Mouse (Mus musculus) ES-Bruce4 (cell line): ENCODE results near the gene Ipo9. TPM values are rescaled to one million over a fixed set of nuclear protein-coding genes. Genes with fewer than 3 reads are reported as not detected.

Source experiments
- H3K27ac ChIP-seq: 2 replicates; pipeline ENCODE4 v1.5.1; 2012; ENCODE audit warnings: low read length, inconsistent platforms; ENCODE audit not compliant: insufficient read depth
- H3K27me3 ChIP-seq: 2 replicates; pipeline ENCODE4 v1.6.1; 2012; ENCODE audit warnings: mild to moderate bottlenecking, low read length, inconsistent platforms; ENCODE audit not compliant: control insufficient read depth, poor library complexity, insufficient read depth, severe bottlenecking
- H3K36me3 ChIP-seq: 2 replicates; pipeline ENCODE4 v1.6.1; 2012; ENCODE audit warnings: inconsistent platforms, mild to moderate bottlenecking, low read length, moderate library complexity; ENCODE audit not compliant: control insufficient read depth, poor library complexity, insufficient read depth, severe bottlenecking
- H3K4me1 ChIP-seq: one replicate; pipeline ENCODE4 v1.8.1; 2011; ENCODE audit warnings: low read length; ENCODE audit not compliant: control insufficient read depth, insufficient read depth
- H3K4me3 ChIP-seq: 2 replicates; pipeline ENCODE4 v1.5.1; 2011; ENCODE audit warnings: low read depth, mild to moderate bottlenecking, low read length
- H3K9ac ChIP-seq: 2 replicates; pipeline ENCODE4 v1.6.1; 2012; ENCODE audit warnings: low read depth, mild to moderate bottlenecking, inconsistent platforms; ENCODE audit not compliant: poor library complexity, severe bottlenecking
- H3K9me3 ChIP-seq: replicated peaks from 2 replicates; pipeline ENCODE4 v1.6.1; 2012; ENCODE audit warnings: mild to moderate bottlenecking, low read length, inconsistent platforms; ENCODE audit not compliant: control insufficient read depth, poor library complexity, insufficient read depth, severe bottlenecking
- CTCF ChIP-seq: IDR thresholded peaks from one replicate; pipeline ENCODE4 v1.8.1; 2011; ENCODE audit warnings: low read depth, low read length
- EP300 ChIP-seq: IDR thresholded peaks from 2 replicates; pipeline ENCODE4 v1.6.1; 2011; ENCODE audit warnings: low read depth, low read length; ENCODE audit not compliant: insufficient read depth
- POLR2A ChIP-seq: IDR thresholded peaks from one replicate; pipeline ENCODE4 v1.8.1; 2011; ENCODE audit warnings: low read length; ENCODE audit not compliant: insufficient read depth
- polyA plus RNA-seq: library from polyadenylated mRNA; stranded (reverse); fragments of >200 nt; gene quantifications from 2 replicates; pipeline ENCODE4 v1.2.4, GENCODE M21; 2011; ENCODE audit warnings: low read depth; ENCODE audit not compliant: missing spikeins, insufficient read depth, insufficient read length

The Ipo9 gene
- polyA plus RNA-seq, 1 experiment = 123 TPM

GRCm38 (mm10) chr1:135443506-135443905 is 13.2 kb upstream of the Ipo9 start:
- H3K4me3 ChIP-seq = no peak overlapping the region
- H3K4me1 ChIP-seq = no peaks in the 10 kb centered on the region
- H3K9ac ChIP-seq = no peak overlapping the region
- TF ChIP-seq EP300 (no peak), CTCF (no peak)
- no peaks in the 10 kb centered on the region for H3K27me3 ChIP-seq
- peaks cover 3% of the 10 kb centered on the region for H3K36me3 ChIP-seq
- H3K27ac ChIP-seq = no peak overlapping the region
- no peaks in the 10 kb centered on the region for H3K9me3 ChIP-seq

GRCm38 (mm10) chr1:135441861-135442260 is 11.6 kb upstream of the Ipo9 start:
- Histone ChIP-seq H3K27ac (no peak overlapping the region), H3K4me3 (no peak overlapping the region), H3K27me3 (no peaks in the 10 kb centered on the region), H3K36me3 (peaks cover 2% of the 10 kb centered on the region), H3K9ac (no peak overlapping the region), H3K9me3 (no peaks in the 10 kb centered on the region), H3K4me1 (no peaks in the 10 kb centered on the region)
- no peak for TF ChIP-seq POLR2A
- TF ChIP-seq CTCF = no peak
- TF ChIP-seq EP300 = no peak

- H3K27me3 ChIP-seq = no peaks in the 10 kb centered on the region
- no peak overlapping the region for H3K4me3 ChIP-seq
- no peak overlapping the region for H3K9ac ChIP-seq
- no peak for TF ChIP-seq CTCF
- TF ChIP-seq EP300 = no peak
- no peak for TF ChIP-seq POLR2A
- H3K4me1 ChIP-seq = no peaks in the 10 kb centered on the region
- H3K9me3 ChIP-seq = no peaks in the 10 kb centered on the region
- peaks cover 2% of the 10 kb centered on the region for H3K36me3 ChIP-seq
- H3K27ac ChIP-seq = no peak overlapping the region
Observed at GRCm38 (mm10) chr1:135440986-135441385, 10.7 kb upstream of the Ipo9 start.

- H3K9ac ChIP-seq = no peak overlapping the region
- H3K4me1 ChIP-seq = no peaks in the 10 kb centered on the region
- TF ChIP-seq POLR2A = no peak
- no peak for TF ChIP-seq CTCF
- no peak for TF ChIP-seq EP300
- no peaks in the 10 kb centered on the region for H3K9me3 ChIP-seq
- H3K4me3 ChIP-seq = no peak overlapping the region
- H3K27me3 ChIP-seq = no peaks in the 10 kb centered on the region
- no peak overlapping the region for H3K27ac ChIP-seq
- H3K36me3 ChIP-seq = peaks cover 2% of the 10 kb centered on the region
Observed at GRCm38 (mm10) chr1:135438801-135439200, 8.5 kb upstream of the Ipo9 start.

GRCm38 (mm10) chr1:135435823-135436222 is 5.5 kb upstream of the Ipo9 start:
- no peaks in the 10 kb centered on the region for H3K9me3 ChIP-seq
- no peak overlapping the region for H3K9ac ChIP-seq
- H3K27ac ChIP-seq = no peak overlapping the region
- TF ChIP-seq POLR2A = no peak
- no peak for TF ChIP-seq EP300
- TF ChIP-seq CTCF = no peak
- no peaks in the 10 kb centered on the region for H3K4me1 ChIP-seq
- no peaks in the 10 kb centered on the region for H3K27me3 ChIP-seq
- H3K4me3 ChIP-seq = no peak overlapping the region
- no peaks in the 10 kb centered on the region; the same call in 1 of the 2 replicates for H3K36me3 ChIP-seq

- no peak for TF ChIP-seq POLR2A
- no peak for TF ChIP-seq CTCF
- TF ChIP-seq EP300 = no peak
- Histone ChIP-seq H3K9ac (peak overlapping the region; percentile 94), H3K4me1 (no peaks in the 10 kb centered on the region), H3K27me3 (no peaks in the 10 kb centered on the region), H3K36me3 (peaks cover 3% of the 10 kb centered on the region; the same call in 1 of the 2 replicates), H3K27ac (no peak overlapping the region), H3K9me3 (no peaks in the 10 kb centered on the region), H3K4me3 (peak overlapping the region; percentile 76)
Observed at GRCm38 (mm10) chr1:135430669-135431017, 344 bp upstream of the Ipo9 start.

GRCm38 (mm10) chr1:135427390-135427789 is 2.9 kb downstream of the Ipo9 start:
- H3K4me1 ChIP-seq = peaks cover 2% of the 10 kb centered on the region

More at GRCm38 (mm10) chr1:135427390-135427789, 2.9 kb downstream of the Ipo9 start:
- Histone ChIP-seq H3K27me3 (no peaks in the 10 kb centered on the region), H3K9me3 (no peaks in the 10 kb centered on the region), H3K27ac (no peak overlapping the region), H3K9ac (no peak overlapping the region), H3K36me3 (peaks cover 14% of the 10 kb centered on the region), H3K4me3 (no peak overlapping the region)
- no peak for TF ChIP-seq EP300
- TF ChIP-seq CTCF = no peak
- TF ChIP-seq POLR2A = no peak
